Mouse (Mus musculus): ENCODE data around the gene Adh7. TPM values are rescaled to one million over a fixed set of nuclear protein-coding genes. Genes with fewer than 3 reads are reported as not detected.

The Adh7 gene
- 0.74 and 0.91 TPM in 2 replicates for polyA plus RNA-seq (2015; fragmentation: Nextera tagmentation; extraction: Ambion mirVana)

DNA sequence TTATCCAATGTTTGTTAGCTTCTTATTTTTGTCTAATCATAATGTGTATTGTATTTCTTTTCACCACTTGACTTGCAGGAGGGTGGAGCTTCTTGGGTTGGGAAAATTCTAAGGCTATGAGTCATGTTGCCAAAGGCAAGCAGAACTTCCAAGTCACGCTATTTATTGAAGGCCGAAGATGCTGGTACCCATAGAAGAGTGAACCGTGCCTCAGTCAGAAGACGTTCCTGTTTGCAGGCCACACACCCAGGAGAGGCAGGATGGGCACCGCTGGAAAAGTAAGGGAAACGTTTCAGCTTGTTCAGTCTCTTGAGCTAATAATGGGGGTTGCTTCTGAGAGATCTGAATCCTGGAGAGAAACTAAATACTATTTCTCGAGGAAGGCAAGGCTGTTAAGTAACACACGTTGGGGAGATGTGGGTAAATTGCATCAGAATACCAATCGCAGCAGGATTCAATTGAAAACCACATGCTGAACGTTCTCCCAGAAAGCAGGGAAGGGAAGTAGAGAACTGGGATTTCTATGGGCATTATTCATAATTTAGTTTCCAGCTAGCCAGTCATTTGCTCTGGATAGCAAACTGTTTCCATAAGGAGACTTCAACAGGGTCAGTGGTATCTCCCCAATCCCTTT lies at the start of gene Adh7:
Adh7 (plus strand) TSS at position 130 of the 634 bp plus-strand sequence.
- Histone ChIP-seq H3K36me3 (no peaks in the 10 kb centered on the region), H3K9ac (no peak within 1 kb of the TSS), H3K4me3 (replicated peaks) (no peak within 1 kb of the TSS), H3K27ac (no peak within 1 kb of the TSS), H3K27me3 (no peaks in the 10 kb centered on the region), H3K9me3 (replicated peaks) (no peaks in the 10 kb centered on the region), H3K4me1 (0 out of 2 replicates have a peak, but pooled peaks cover 4% of the 10 kb centered on the region), H3K4me2 (no peak within 1 kb of the TSS)
- WGBS: 77% methylated on average over 10 of the region's 10 CpGs
- no peak for ATAC-seq (replicated peaks; ENCODE audit: low FRiP score)

DNA sequence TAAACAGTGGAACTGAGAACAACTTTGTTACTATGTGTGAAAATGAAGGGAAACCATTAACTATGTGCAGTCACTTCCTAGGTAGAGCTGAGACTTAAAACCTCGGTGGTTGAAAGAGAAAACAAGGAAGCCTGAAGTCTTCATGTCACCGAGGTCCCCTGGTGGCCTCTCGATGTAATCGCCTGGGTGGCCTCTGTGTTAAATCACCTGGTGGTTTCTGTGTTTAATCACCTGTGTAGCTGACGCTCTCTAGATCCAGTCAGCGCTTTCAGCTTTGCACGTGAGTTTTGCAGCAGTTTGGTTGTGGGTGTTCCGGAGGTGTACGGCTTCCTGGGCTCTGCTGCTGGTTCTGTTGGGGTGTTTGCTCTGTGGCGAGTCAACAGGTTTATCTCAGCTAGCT lies 44.3 kb upstream of the Adh7 start:
- H3K36me3 ChIP-seq: no peaks in the 10 kb centered on the region
- WGBS: 78% methylated on average over 10 of the region's 10 CpGs
- no peak overlapping the region for H3K4me3 ChIP-seq (replicated peaks)
- no peaks in the 10 kb centered on the region for H3K9me3 ChIP-seq (replicated peaks)
- peaks cover 21% of the 10 kb centered on the region for H3K4me1 ChIP-seq
- ATAC-seq (replicated peaks; ENCODE audit: low FRiP score): no peak
- H3K27ac ChIP-seq: no peak overlapping the region
- H3K27me3 ChIP-seq: no peaks in the 10 kb centered on the region
- no peak overlapping the region for H3K4me2 ChIP-seq
- no peak overlapping the region for H3K9ac ChIP-seq

DNA sequence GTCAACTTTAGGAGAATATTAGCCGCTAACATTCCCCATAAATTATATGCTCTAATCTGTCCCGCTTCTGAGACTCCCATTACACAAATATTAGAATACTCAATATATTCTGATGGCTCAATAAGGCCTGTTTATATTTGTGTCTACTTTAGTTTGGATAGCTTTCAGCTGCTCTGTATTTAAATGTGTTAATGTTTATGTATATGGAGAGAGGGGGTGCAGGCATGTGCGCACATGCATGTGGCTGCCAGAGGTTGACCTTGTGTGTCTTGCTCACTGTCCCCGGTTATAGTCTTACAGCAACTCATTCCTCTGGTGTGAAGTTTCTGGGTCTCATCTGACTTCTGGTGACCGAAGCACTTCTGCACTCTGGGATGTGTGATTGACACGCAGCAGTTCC lies 42.0 kb upstream of the Adh7 start:
- H3K9me3 ChIP-seq (replicated peaks): no peaks in the 10 kb centered on the region
- H3K4me3 ChIP-seq (replicated peaks): no peak overlapping the region
- H3K36me3 ChIP-seq: no peaks in the 10 kb centered on the region
- no peak overlapping the region for H3K9ac ChIP-seq
- no peaks in the 10 kb centered on the region for H3K27me3 ChIP-seq
- no peak overlapping the region for H3K4me2 ChIP-seq
- 50% methylated on average over 6 of the region's 6 CpGs for WGBS
- no peak for ATAC-seq (replicated peaks; ENCODE audit: low FRiP score)
- peaks cover 21% of the 10 kb centered on the region for H3K4me1 ChIP-seq
- no peak overlapping the region for H3K27ac ChIP-seq

DNA sequence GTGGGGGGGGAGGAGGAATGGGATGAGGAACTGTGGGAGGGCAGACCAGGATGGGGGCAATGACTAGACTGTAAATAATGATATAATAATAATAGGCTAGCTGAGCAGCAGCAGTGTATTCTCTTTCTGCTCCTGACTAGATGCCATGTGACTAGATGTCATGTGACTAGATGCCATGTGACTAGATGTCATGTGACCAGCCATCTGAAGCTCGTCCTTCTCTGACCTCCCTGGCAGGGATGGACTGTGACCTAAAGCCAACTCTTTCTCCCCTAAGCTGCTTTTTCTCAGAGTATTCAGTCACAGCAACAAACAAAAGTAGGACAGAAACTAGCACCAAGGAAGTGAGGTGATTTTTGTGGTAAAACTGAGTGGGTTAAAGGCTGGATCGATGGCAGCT lies 35.5 kb upstream of the Adh7 start:
- H3K4me2 ChIP-seq: no peak overlapping the region
- 82% methylated on average over 2 of the region's 2 CpGs for WGBS
- no peaks in the 10 kb centered on the region for H3K4me1 ChIP-seq
- no peaks in the 10 kb centered on the region for H3K9me3 ChIP-seq (replicated peaks)
- H3K27me3 ChIP-seq: no peaks in the 10 kb centered on the region
- H3K36me3 ChIP-seq: no peaks in the 10 kb centered on the region
- no peak overlapping the region for H3K27ac ChIP-seq
- no peak overlapping the region for H3K9ac ChIP-seq
- ATAC-seq (replicated peaks; ENCODE audit: low FRiP score): no peak
- no peak overlapping the region for H3K4me3 ChIP-seq (replicated peaks)

DNA sequence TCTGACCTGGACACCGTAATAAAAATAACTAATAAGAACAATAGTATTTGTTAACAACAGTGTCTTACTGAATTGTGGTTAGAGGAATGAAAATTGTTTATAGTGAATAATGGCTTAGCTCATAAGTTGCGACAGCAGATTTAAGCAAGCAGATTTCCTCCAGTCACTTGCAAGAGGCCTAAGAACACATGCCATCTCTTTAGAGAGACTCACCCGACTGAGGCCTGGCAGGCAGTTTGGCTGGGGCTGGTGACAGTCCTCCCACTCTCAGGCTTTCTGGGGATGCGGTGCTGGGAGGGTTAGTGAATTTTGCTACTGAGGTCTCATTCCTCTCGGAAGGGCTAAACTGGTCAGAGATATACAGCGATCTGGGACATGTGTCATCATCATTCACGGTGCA lies 34.2 kb upstream of the Adh7 start:
- Histone ChIP-seq H3K4me1 (no peaks in the 10 kb centered on the region), H3K9ac (no peak overlapping the region), H3K36me3 (no peaks in the 10 kb centered on the region), H3K4me3 (replicated peaks) (no peak overlapping the region), H3K27ac (no peak overlapping the region), H3K9me3 (replicated peaks) (no peaks in the 10 kb centered on the region), H3K4me2 (no peak overlapping the region), H3K27me3 (no peaks in the 10 kb centered on the region)
- no peak for ATAC-seq (replicated peaks; ENCODE audit: low FRiP score)
- 88% methylated on average over 7 of the region's 7 CpGs for WGBS

DNA sequence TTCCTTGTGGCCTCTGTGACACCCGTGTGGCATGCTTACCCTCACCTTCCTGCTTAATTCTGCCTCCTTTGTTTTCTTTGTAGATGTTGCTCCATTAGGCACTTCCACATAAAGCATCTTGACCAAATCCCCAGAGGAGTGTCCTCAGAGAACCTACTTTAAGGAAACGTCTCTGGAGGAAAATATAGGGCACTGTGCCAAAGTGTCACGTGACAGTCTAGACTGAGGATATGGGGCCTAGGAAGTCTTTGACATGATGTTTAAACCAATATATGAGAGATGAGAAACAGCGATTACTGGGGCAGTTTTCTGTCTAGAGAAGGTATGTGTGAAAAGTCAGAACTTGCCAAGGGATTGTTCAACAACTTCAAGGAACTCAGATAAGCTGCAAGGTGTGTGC lies 32.3 kb upstream of the Adh7 start:
- 50% methylated on average over 4 of the region's 4 CpGs for WGBS

DNA sequence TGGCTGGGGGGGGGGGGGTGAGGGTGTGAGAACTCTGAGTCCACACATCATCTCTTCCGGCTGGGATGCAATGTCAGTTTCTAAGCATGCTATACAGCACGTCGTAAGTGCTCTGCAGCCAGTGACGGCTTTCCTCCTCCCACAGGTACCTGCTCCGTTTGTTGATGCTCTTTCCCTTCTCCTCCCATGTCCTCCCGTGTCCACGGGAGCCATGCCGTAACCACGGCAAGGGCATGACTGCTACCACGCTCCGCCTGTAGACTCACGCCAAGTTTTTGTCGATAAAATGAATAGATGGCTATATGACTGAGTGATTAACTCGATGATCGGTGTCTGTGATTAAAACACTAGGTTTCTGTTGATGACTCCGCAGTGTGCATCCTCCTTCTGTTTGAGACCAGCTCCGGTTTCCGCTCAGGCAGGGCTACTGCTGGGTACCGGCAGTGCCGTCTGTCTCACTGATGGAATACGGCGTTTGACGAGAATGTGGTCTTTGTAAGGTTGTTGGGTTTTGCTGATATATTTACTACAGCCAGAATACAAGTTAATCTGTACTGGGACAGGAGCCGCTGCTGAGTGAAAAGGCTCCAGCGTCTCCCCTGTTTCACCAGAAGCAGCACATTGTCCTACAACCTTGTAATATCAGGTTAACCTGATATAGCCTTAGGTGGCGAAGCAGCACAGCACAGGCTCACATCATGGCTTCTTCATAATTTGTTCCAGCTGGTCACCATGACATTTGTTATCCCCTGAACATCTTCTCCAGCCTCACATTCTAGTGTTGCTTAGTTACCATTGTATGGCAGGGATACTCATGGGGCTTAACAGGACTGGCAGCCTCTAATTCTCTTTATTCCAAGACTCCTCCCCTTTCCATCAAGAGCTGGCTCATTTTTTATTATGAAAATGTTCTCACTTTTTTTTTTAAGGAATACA lies 31.3 kb upstream of the Adh7 start:
- no peaks in the 10 kb centered on the region for H3K4me1 ChIP-seq
- no peaks in the 10 kb centered on the region for H3K9me3 ChIP-seq (replicated peaks)
- no peaks in the 10 kb centered on the region for H3K36me3 ChIP-seq
- ATAC-seq (replicated peaks; ENCODE audit: low FRiP score): no peak
- no peaks in the 10 kb centered on the region for H3K27me3 ChIP-seq
- H3K4me2 ChIP-seq: no peak overlapping the region
- 86% methylated on average over 26 of the region's 26 CpGs for WGBS
- H3K27ac ChIP-seq: no peak overlapping the region
- no peak overlapping the region for H3K9ac ChIP-seq
- H3K4me3 ChIP-seq (replicated peaks): no peak overlapping the region

More for the DNA sequence above, 32.3 kb upstream of the Adh7 start:
- Histone ChIP-seq H3K36me3 (no peaks in the 10 kb centered on the region), H3K4me1 (no peaks in the 10 kb centered on the region), H3K4me3 (replicated peaks) (no peak overlapping the region), H3K27ac (no peak overlapping the region), H3K27me3 (no peaks in the 10 kb centered on the region), H3K9me3 (replicated peaks) (no peaks in the 10 kb centered on the region), H3K4me2 (no peak overlapping the region), H3K9ac (no peak overlapping the region)
- no peak for ATAC-seq (replicated peaks; ENCODE audit: low FRiP score)

DNA sequence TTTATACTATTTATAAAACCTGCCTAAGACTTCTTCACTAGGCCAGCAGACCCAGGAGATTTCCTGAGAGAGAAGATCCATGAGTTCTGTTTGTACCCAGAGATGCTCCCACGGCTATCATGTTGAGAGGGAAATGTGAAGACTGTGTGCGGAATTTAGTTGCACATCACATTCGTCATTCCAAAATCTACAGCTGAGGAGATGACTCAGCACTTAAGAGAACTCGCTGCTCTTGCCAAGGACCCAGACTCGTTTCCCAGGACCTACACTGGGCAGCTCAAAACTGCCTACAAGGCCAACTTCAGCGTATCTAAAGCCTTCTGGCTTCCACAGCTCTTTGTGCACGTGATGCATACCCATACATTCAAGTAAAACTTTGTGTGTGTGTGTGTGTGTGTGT lies 25.3 kb upstream of the Adh7 start:
- Histone ChIP-seq H3K4me3 (replicated peaks) (no peak overlapping the region), H3K4me1 (peaks cover 3% of the 10 kb centered on the region), H3K4me2 (no peak overlapping the region), H3K9ac (no peak overlapping the region), H3K9me3 (replicated peaks) (no peaks in the 10 kb centered on the region), H3K27ac (no peak overlapping the region), H3K27me3 (no peaks in the 10 kb centered on the region), H3K36me3 (no peaks in the 10 kb centered on the region)
- WGBS: 69% methylated on average over 7 of the region's 7 CpGs
- ATAC-seq (replicated peaks; ENCODE audit: low FRiP score): no peak

DNA sequence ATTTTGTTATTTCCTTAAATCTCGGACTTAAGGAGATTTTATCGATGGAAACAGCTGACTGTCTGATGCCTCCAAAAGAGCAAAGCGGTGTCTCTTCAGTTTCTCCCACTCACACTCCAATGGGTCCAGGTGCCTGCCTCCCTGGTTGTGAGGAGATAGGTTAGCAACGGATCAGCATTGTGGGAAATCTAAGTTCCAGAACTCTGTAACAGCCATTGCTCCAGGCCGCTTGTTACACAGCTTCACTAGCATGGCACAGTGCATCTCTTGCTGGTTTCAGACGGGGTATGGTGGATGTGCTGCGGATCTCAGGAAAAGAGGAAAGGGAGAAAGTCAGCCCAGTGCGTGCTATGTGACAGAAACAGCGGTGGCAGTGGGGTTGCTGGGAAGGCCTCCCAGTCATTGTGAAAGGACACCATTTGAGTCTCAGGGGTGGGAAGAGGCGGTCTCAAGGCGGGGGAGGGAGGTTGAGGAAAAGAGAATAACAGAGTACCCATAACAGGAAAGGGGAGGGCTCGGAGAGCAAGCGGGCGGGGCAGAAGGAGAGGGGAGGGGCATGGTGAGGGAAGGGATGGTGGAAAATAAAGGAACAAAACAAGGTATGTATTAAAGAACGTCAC lies 23.8 kb upstream of the Adh7 start, which contains the start of gene 4930579F01Rik:
4930579F01Rik (minus strand) TSS at position 143 of the 620 bp plus-strand sequence.
- no peak for ATAC-seq (replicated peaks; ENCODE audit: low FRiP score)
- WGBS: 86% methylated on average over 15 of the region's 15 CpGs
- H3K9me3 ChIP-seq (replicated peaks): no peaks in the 10 kb centered on the region
- peaks cover 11% of the 10 kb centered on the region for H3K4me1 ChIP-seq
- no peaks in the 10 kb centered on the region for H3K36me3 ChIP-seq
- no peak within 1 kb of the TSS for H3K9ac ChIP-seq
- no peak within 1 kb of the TSS for H3K27ac ChIP-seq
- no peak within 1 kb of the TSS for H3K4me3 ChIP-seq (replicated peaks)
- H3K4me2 ChIP-seq: no peak within 1 kb of the TSS
- H3K27me3 ChIP-seq: 0 out of 2 replicates have a peak, but pooled peaks cover 3% of the 10 kb centered on the region

DNA sequence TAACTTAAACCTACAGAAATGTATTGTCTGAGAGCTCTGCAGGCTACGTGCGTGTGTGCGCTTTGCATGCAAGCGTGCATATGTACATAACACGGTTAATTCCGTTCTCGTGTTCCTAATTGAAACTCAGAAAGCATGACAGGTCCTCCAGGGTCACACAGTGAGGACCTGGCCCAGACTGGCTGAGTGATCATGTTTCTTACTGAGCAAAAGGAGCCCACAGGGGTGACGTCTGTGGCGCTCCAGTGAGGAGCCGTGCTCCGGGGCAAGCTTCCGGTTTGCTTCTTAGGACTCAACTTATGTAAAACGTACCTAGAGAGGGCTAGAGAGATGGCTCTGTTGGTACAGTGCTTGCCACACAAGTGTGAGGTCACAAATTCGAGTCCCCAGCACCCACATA lies 20.5 kb upstream of the Adh7 start:
- H3K4me2 ChIP-seq: peak overlapping the region; percentile 59
- H3K36me3 ChIP-seq: no peaks in the 10 kb centered on the region
- H3K4me1 ChIP-seq: peaks cover 11% of the 10 kb centered on the region
- ATAC-seq (replicated peaks; ENCODE audit: low FRiP score): peak; percentile 83
- no peak overlapping the region for H3K27ac ChIP-seq
- H3K9ac ChIP-seq: no peak overlapping the region
- H3K27me3 ChIP-seq: 0 out of 2 replicates have a peak, but pooled peaks cover 3% of the 10 kb centered on the region
- 42% methylated on average over 14 of the region's 14 CpGs for WGBS
- no peaks in the 10 kb centered on the region for H3K9me3 ChIP-seq (replicated peaks)
- no peak overlapping the region; the same call in 1 of the 2 replicates for H3K4me3 ChIP-seq (replicated peaks)

DNA sequence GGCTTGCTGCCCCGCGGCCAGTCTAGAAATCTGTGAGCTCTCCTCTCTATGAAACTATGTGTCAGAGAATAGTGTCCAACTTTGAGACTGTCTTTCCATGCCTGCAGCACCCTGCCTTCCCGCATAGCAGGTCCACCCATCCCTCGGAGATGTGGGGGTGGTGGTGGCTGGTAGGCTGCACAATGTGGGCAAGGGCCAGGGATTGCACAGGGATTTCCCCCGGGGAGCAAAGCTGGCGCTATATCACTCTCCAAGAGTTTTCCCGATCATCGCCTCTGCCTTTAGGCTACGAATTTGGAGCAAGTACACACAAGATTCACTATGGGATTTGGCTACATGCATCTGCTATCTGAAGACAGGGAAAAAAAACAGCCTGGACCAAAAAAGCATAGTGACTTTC lies 20.0 kb upstream of the Adh7 start:
- H3K4me1 ChIP-seq: peaks cover 11% of the 10 kb centered on the region
- peak overlapping the region; percentile 59 for H3K4me2 ChIP-seq

More for the DNA sequence above, 20.0 kb upstream of the Adh7 start:
- H3K27me3 ChIP-seq: 0 out of 2 replicates have a peak, but pooled peaks cover 3% of the 10 kb centered on the region
- 62% methylated on average over 9 of the region's 9 CpGs for WGBS
- no peak overlapping the region; the same call in 1 of the 2 replicates for H3K4me3 ChIP-seq (replicated peaks)
- H3K9me3 ChIP-seq (replicated peaks): no peaks in the 10 kb centered on the region
- H3K9ac ChIP-seq: no peak overlapping the region
- H3K36me3 ChIP-seq: no peaks in the 10 kb centered on the region
- peak; percentile 59; the same call in 1 of the 2 replicates for ATAC-seq (replicated peaks; ENCODE audit: low FRiP score)
- no peak overlapping the region for H3K27ac ChIP-seq

All from kidney, embryonic 15.5 days (tissue).